Mouse (Mus musculus): Measurements from ENCODE around the gene Acsf3.

- no peak for TF ChIP-seq CTCF (IDR thresholded peaks at IDR 0.05; ENCODE audit: extremely low read depth, insufficient read length, insufficient replicate concordance, low read depth, low read length)
- no peak for TF ChIP-seq POLR2A (IDR thresholded peaks at IDR 0.05; ENCODE audit: low read depth, low read length)
Observed at GRCm38 (mm10) chr8:122855123-122855522, 79.8 kb downstream of the Acsf3 start.
